Comparison of ENCODE assay signal across 10 mouse cellular contexts in genomic region chr17:34699575-34700408, GRCm38 (mm10). TPM values are rescaled to one million over a fixed set of nuclear protein-coding genes. Genes with fewer than 3 reads are reported as not detected.
DNase-seq lines count a peak whose midpoint lies in the region; ATAC-seq lines count a peak whose summit lies in the region.
"Had no signal": no experiment of that assay in that cellular context is flagged by ENCODE, and none has a peak within 500 bp of the region (broad histone marks: within the 10 kb centered on the region; RNA-seq: fewer than 3 reads in every experiment).

No protein-coding gene starts in this region.

- H3K9me3 ChIP-seq in neural tube, embryonic 11.5 days (ENCODE audit: control insufficient read depth, low read length): no peaks in the 10 kb centered on the region
- H3K9me3 ChIP-seq in hindbrain, embryonic 15.5 days: no peaks in the 10 kb centered on the region
- no peaks in the 10 kb centered on the region for H3K9me3 ChIP-seq in limb, embryonic 13.5 days
- H3K9me3 ChIP-seq: heart, embryonic 12.5 days had no signal

- H3K27me3 ChIP-seq in neural tube, embryonic 11.5 days (ENCODE audit: control insufficient read depth, insufficient read depth, low read length): no peaks in the 10 kb centered on the region
- H3K27me3 ChIP-seq in hindbrain, embryonic 15.5 days: no peaks in the 10 kb centered on the region
- H3K27me3 ChIP-seq in limb, embryonic 13.5 days: no peaks in the 10 kb centered on the region

- H3K9ac ChIP-seq in neural tube, embryonic 11.5 days (ENCODE audit: low read length): no peak overlapping the region
- H3K9ac ChIP-seq in hindbrain, embryonic 15.5 days: no peak overlapping the region
- peak overlapping the region; percentile 13; the same call in 1 of the 2 replicates for H3K9ac ChIP-seq in limb, embryonic 13.5 days
- H3K9ac ChIP-seq: heart, embryonic 12.5 days; liver, embryonic 14.5 days had no signal

- no peak overlapping the region for H3K27ac ChIP-seq in neural tube, embryonic 11.5 days (ENCODE audit: low read depth, low read length)
- peak overlapping the region; percentile 54 for H3K27ac ChIP-seq in hindbrain, embryonic 15.5 days (replicated peaks)
- H3K27ac ChIP-seq in limb, embryonic 13.5 days: no peak overlapping the region; the same call in 1 of the 2 replicates
- H3K27ac ChIP-seq: liver, embryonic 14.5 days had no signal

- H3K4me3 ChIP-seq in neural tube, embryonic 11.5 days (ENCODE audit: low read depth, low read length): no peak overlapping the region
- no peak overlapping the region for H3K4me3 ChIP-seq in hindbrain, embryonic 15.5 days
- H3K4me3 ChIP-seq in limb, embryonic 13.5 days: no peak overlapping the region
- H3K4me3 ChIP-seq: heart, embryonic 12.5 days had no signal

- H3K4me2 ChIP-seq in neural tube, embryonic 11.5 days (ENCODE audit: low read depth): no peak overlapping the region
- no peak overlapping the region for H3K4me2 ChIP-seq in hindbrain, embryonic 15.5 days
- no peak overlapping the region for H3K4me2 ChIP-seq in limb, embryonic 13.5 days (replicated peaks)
- H3K4me2 ChIP-seq: heart, embryonic 12.5 days had no signal

- H3K36me3 ChIP-seq in neural tube, embryonic 11.5 days (ENCODE audit: control insufficient read depth, insufficient read depth, low read length): no peaks in the 10 kb centered on the region
- no peaks in the 10 kb centered on the region for H3K36me3 ChIP-seq in hindbrain, embryonic 15.5 days
- no peaks in the 10 kb centered on the region for H3K36me3 ChIP-seq in limb, embryonic 13.5 days
- H3K36me3 ChIP-seq: heart, embryonic 12.5 days had no signal

- no peak for ATAC-seq in neural tube, embryonic 11.5 days (ENCODE audit: insufficient read depth, low FRiP score, low TSS enrichment)
- peak; percentile 60; the same call in 1 of the 2 replicates for ATAC-seq in hindbrain, embryonic 15.5 days (ENCODE audit: low FRiP score, low read depth)
- no peak for ATAC-seq in limb, embryonic 13.5 days (ENCODE audit: low FRiP score, low read depth)

- no peaks in the 10 kb centered on the region for H3K4me1 ChIP-seq in neural tube, embryonic 11.5 days (ENCODE audit: control insufficient read depth, insufficient read depth, low read length)
- peaks cover 18% of the 10 kb centered on the region for H3K4me1 ChIP-seq in hindbrain, embryonic 15.5 days (replicated peaks)
- peaks cover 11% of the 10 kb centered on the region; the same call in 1 of the 2 replicates for H3K4me1 ChIP-seq in limb, embryonic 13.5 days

- DNase-seq in neural tube, embryonic 11.5 days (ENCODE audit: low spot score): peak; percentile 21
- no peak for DNase-seq in neural tube, embryonic 10.5 days (ENCODE audit: extremely low spot score, low spot score)
- DNase-seq in right cerebral cortex, postnatal 4 days: peak; percentile 46
- DNase-seq in cerebellum, postnatal 10 days: no peak
- DNase-seq in urinary bladder, postnatal 36 days (ENCODE audit: low spot score in 2 of 2): no peak
- no peak for DNase-seq in gastrocnemius, postnatal 4 days (ENCODE audit: low spot score in 2 of 2)

- 61% methylated on average over 14 of the region's 14 CpGs for WGBS in neural tube, embryonic 11.5 days
- 30% methylated on average over 14 of the region's 14 CpGs for WGBS in hindbrain, embryonic 15.5 days
- WGBS in limb, embryonic 13.5 days: 42% methylated on average over 14 of the region's 14 CpGs

RNA-seq across cellular contexts. Expression of gene Tnxb, which starts 29.5 kb away (rescaled TPM):
- 0.03 TPM in 1 of 2 replicates, not detected in the other for polyA plus RNA-seq in neural tube, embryonic 11.5 days (2014; fragmentation: Nextera tagmentation; extraction: Ambion mirVana)
- polyA plus RNA-seq in hindbrain, embryonic 15.5 days (2015; fragmentation: Nextera tagmentation; extraction: Ambion mirVana): 0.27 and 0.31 TPM in 2 replicates
- polyA plus RNA-seq in limb, embryonic 13.5 days (2015; fragmentation: Nextera tagmentation; extraction: Ambion mirVana): 0.09 TPM in 2 replicates
- total RNA-seq in gastrocnemius, postnatal 4 days (2021): 100 to 1,000 TPM; 197 to 232 TPM

RNA-seq across cellular contexts. Expression of gene C4b, which starts 43.9 kb away (rescaled TPM):
- not detected in 2 replicates for polyA plus RNA-seq in neural tube, embryonic 11.5 days (2014; fragmentation: Nextera tagmentation; extraction: Ambion mirVana)
- polyA plus RNA-seq in hindbrain, embryonic 15.5 days (2015; fragmentation: Nextera tagmentation; extraction: Ambion mirVana): 0.21 and 0.47 TPM in 2 replicates
- polyA plus RNA-seq in limb, embryonic 13.5 days (2015; fragmentation: Nextera tagmentation; extraction: Ambion mirVana): 0.06 and 0.17 TPM in 2 replicates
- total RNA-seq in gastrocnemius, postnatal 4 days (2021): 1 to 10 TPM; 3.2 to 3.6 TPM

RNA-seq across cellular contexts. Expression of gene Atf6b, which starts 52.8 kb away (rescaled TPM):
- polyA plus RNA-seq in neural tube, embryonic 11.5 days (2014; fragmentation: Nextera tagmentation; extraction: Ambion mirVana): 78.3 and 88.4 TPM in 2 replicates
- 108 and 120 TPM in 2 replicates for polyA plus RNA-seq in hindbrain, embryonic 15.5 days (2015; fragmentation: Nextera tagmentation; extraction: Ambion mirVana)
- 97.6 and 99.6 TPM in 2 replicates for polyA plus RNA-seq in limb, embryonic 13.5 days (2015; fragmentation: Nextera tagmentation; extraction: Ambion mirVana)
- 10 to 100 TPM; 20.1 to 22.5 TPM for total RNA-seq in gastrocnemius, postnatal 4 days (2021)

RNA-seq across cellular contexts. Expression of gene Fkbpl, which starts 55.2 kb away (rescaled TPM):
- 15.5 and 17.6 TPM in 2 replicates for polyA plus RNA-seq in neural tube, embryonic 11.5 days (2014; fragmentation: Nextera tagmentation; extraction: Ambion mirVana)
- polyA plus RNA-seq in hindbrain, embryonic 15.5 days (2015; fragmentation: Nextera tagmentation; extraction: Ambion mirVana): 16.1 and 16.4 TPM in 2 replicates
- 16.5 and 18.8 TPM in 2 replicates for polyA plus RNA-seq in limb, embryonic 13.5 days (2015; fragmentation: Nextera tagmentation; extraction: Ambion mirVana)
- 1 to 10 TPM; 8.1 to 8.3 TPM for total RNA-seq in gastrocnemius, postnatal 4 days (2021)

Comparison
In these comparisons a context has a peak if more than half of its experiments do, and no peak if none do; other contexts are left out.
1. DNase-seq: peak in neural tube, embryonic 11.5 days (single experiment) and right cerebral cortex, postnatal 4 days (single experiment); none in neural tube, embryonic 10.5 days (single experiment), cerebellum, postnatal 10 days (0 of 2), urinary bladder, postnatal 36 days (0 of 2) and gastrocnemius, postnatal 4 days (0 of 2).